Mouse (Mus musculus): ENCODE measurements at regions not wholly inside any gene's neighbourhood (a gene's known extent, or its start where the extent isn't known, plus 50 kb on each side); places are given as distances from the start of the nearest gene placed in this dataset.

- TF ChIP-seq POLR2A (IDR thresholded peaks at IDR 0.05; ENCODE audit: borderline replicate concordance, extremely low read depth, low read depth, low read length) (no peak), CTCF (IDR thresholded peaks at IDR 0.05; ENCODE audit: insufficient read depth, low read length) (no peak)
These were observed 316.7 kb downstream of the Slc4a3 start for GRCm38 (mm10) chr1:75862757-75863156.
